Mouse (Mus musculus) cerebellum, postnatal 4 days (tissue): ENCODE results near the gene Medag.

Experiments
- DNase-seq, 2 experiments: peaks; one replicate each; pipeline ENCODE4 v3.0.0; 2022; ENCODE audit warnings: low spot score in 2 of 2, mixed read lengths in 1 of 2

The Medag gene

GRCm38 (mm10) chr5:149382601-149383000 is 28.9 kb upstream of the Medag start:
- DNase-seq: no peak

GRCm38 (mm10) chr5:149385228-149385961 is 26.2 kb upstream of the Medag start:
- DNase-seq: no peak

GRCm38 (mm10) chr5:149386294-149386850 is 25.2 kb upstream of the Medag start:
- no peak for DNase-seq

- DNase-seq: no peak
Measured at GRCm38 (mm10) chr5:149388947-149389346, 22.6 kb upstream of the Medag start.

- no peak for DNase-seq
Measured at GRCm38 (mm10) chr5:149389548-149390211, 21.9 kb upstream of the Medag start.

- DNase-seq: no peak
Measured at GRCm38 (mm10) chr5:149391574-149392375, 19.8 kb upstream of the Medag start.

- DNase-seq: no peak
Measured at GRCm38 (mm10) chr5:149392420-149392988, 19.0 kb upstream of the Medag start.

- DNase-seq: no peak
Measured at GRCm38 (mm10) chr5:149401446-149401975, 10.0 kb upstream of the Medag start.

- no peak for DNase-seq
Measured at GRCm38 (mm10) chr5:149402029-149402428, 9.5 kb upstream of the Medag start.

GRCm38 (mm10) chr5:149403386-149403785 is 8.2 kb upstream of the Medag start:
- DNase-seq: peak in 1 of 2 experiments; percentile 34

GRCm38 (mm10) chr5:149404710-149405109 is 6.8 kb upstream of the Medag start:
- DNase-seq: no peak

- no peak for DNase-seq
Measured at GRCm38 (mm10) chr5:149406791-149407276, 4.7 kb upstream of the Medag start.

GRCm38 (mm10) chr5:149409502-149409901 is 2.0 kb upstream of the Medag start:
- no peak for DNase-seq

- no peak for DNase-seq
Measured at GRCm38 (mm10) chr5:149412194-149412575, 636 bp downstream of the Medag start.

- no peak for DNase-seq
Measured at GRCm38 (mm10) chr5:149412671-149413070, 1.1 kb downstream of the Medag start.

GRCm38 (mm10) chr5:149414369-149415167 is 3.0 kb downstream of the Medag start:
- no peak for DNase-seq

- no peak for DNase-seq
Measured at GRCm38 (mm10) chr5:149417381-149417780, 5.8 kb downstream of the Medag start.

- DNase-seq: no peak
Measured at GRCm38 (mm10) chr5:149426525-149426924, 15.0 kb downstream of the Medag start.

- DNase-seq: no peak
Measured at GRCm38 (mm10) chr5:149427277-149428060, 15.9 kb downstream of the Medag start.

- DNase-seq: peak in 1 of 2 experiments; percentile 33
Measured at GRCm38 (mm10) chr5:149428347-149428746, 16.8 kb downstream of the Medag start.
